Mouse (Mus musculus) small intestine, adult 2 months (tissue): ENCODE measurements around the gene Enthd1.

Source experiments
- CTCF ChIP-seq: fragments of 200-500 bp; IDR thresholded peaks from 2 replicates; pipeline ENCODE4 v1.5.1; 2012; ENCODE audit warnings: low read depth, mild to moderate bottlenecking, control low read depth, inconsistent platforms, low read length, moderate library complexity, mixed read lengths; ENCODE audit not compliant: insufficient replicate concordance, insufficient read length; ENCODE audit errors: extremely low read depth
- POLR2A ChIP-seq: fragments of 200-500 bp; IDR thresholded peaks from 2 replicates; pipeline ENCODE4 v1.6.1; 2012; ENCODE audit warnings: low read depth, mild to moderate bottlenecking, control low read depth, inconsistent platforms, low read length, moderate library complexity

DNA sequence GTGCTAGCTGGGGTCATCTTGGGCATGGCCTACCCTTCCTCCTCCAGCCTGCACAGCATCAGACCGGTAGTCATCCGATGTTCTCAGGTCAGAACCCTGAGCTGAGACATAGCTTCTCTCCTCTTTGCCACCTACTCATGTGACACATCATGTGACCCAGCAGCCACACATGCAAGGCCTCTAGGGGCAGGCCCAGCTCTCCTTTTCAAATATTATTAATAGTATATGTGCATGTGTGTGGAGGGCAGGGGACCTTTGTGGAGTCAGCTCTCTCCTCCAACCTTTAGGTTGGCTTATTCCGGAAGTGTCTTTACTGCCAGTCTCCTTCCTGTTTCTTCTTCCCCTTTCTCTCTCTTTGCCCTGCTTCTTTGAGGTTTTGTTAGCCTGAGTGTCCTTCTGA is 107.0 kb downstream of the Enthd1 start:
- no peak for TF ChIP-seq POLR2A
- no peak for TF ChIP-seq CTCF
